Mouse (Mus musculus): ENCODE measurements around the gene Cdh16.

- TF ChIP-seq CTCF (IDR thresholded peaks at IDR 0.05; ENCODE audit: low read depth, low read length), result no peak
- no peak for TF ChIP-seq EP300 (IDR thresholded peaks at IDR 0.05; ENCODE audit: insufficient read depth, low read depth, low read length)
Observed at GRCm38 (mm10) chr8:104591856-104592255, 32.3 kb downstream of the Cdh16 start.

All from ES-Bruce4 (cell line).